ENCODE assay signal across 29 mouse cellular contexts in the genomic region with DNA sequence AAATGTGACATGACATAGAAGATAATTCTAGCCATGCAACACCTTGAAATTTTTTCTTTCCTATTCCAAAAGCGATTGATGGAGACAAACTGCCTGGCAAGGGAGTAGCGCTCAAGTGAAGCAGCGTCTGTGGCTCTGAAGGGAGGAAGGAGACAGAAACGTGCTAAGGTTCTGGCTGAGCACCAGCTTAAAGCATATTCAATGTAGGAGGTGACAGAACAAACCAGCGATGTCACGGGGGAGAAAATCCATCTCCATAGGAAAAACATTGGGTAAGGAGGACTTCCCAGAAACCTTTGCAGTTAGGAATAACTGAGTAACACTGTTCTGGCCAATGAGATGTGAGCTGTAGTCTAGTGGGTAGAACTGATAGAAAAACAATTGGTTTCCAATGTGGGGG. TPM values are rescaled to one million over a fixed set of nuclear protein-coding genes. Genes with fewer than 3 reads are reported as not detected.
DNase-seq lines count a peak whose midpoint lies in the region; ATAC-seq and TF ChIP-seq lines count a peak whose summit lies in the region.
"Had no signal": no experiment of that assay in that cellular context is flagged by ENCODE, and none has a peak within 500 bp of the region (broad histone marks: within the 10 kb centered on the region; RNA-seq: fewer than 3 reads in every experiment).

No protein-coding gene starts in this region.

- H3K4me1 ChIP-seq in lung, postnatal 0 days (ENCODE audit: insufficient read depth, low read depth, low read length): no peaks in the 10 kb centered on the region
- H3K4me1 ChIP-seq: embryonic facial prominence, embryonic 13.5 days; forebrain, embryonic 12.5 days; hindbrain, embryonic 12.5 days; limb, embryonic 15.5 days; liver, embryonic 15.5 days; lung, embryonic 15.5 days; neural tube, embryonic 13.5 days had no signal

- TF ChIP-seq CTCF in lung, postnatal 0 days (IDR thresholded peaks at IDR 0.05): no peak

- H3K4me3 ChIP-seq in lung, postnatal 0 days (ENCODE audit: low read depth, low read length): no peak overlapping the region
- H3K4me3 ChIP-seq: embryonic facial prominence, embryonic 13.5 days; erythroblast, embryonic 14.5 days; forebrain, embryonic 12.5 days; heart, adult 2 months; hindbrain, embryonic 12.5 days; layer of hippocampus, adult 2 months; limb, embryonic 15.5 days; liver, embryonic 15.5 days; lung, embryonic 15.5 days; myocyte; neural tube, embryonic 13.5 days had no signal

- no peaks in the 10 kb centered on the region for H3K9me3 ChIP-seq in lung, postnatal 0 days (ENCODE audit: low read length)
- H3K9me3 ChIP-seq: forebrain, embryonic 12.5 days; hindbrain, embryonic 12.5 days; limb, embryonic 15.5 days; liver, embryonic 15.5 days; lung, embryonic 15.5 days; neural tube, embryonic 13.5 days had no signal

- H3K9ac ChIP-seq in lung, postnatal 0 days (replicated peaks; ENCODE audit: low read depth): no peak overlapping the region
- H3K9ac ChIP-seq: embryonic facial prominence, embryonic 13.5 days; forebrain, embryonic 12.5 days; hindbrain, embryonic 12.5 days; limb, embryonic 15.5 days; liver, embryonic 15.5 days; lung, embryonic 15.5 days; neural tube, embryonic 13.5 days had no signal

- H3K36me3 ChIP-seq in lung, postnatal 0 days (ENCODE audit: insufficient read depth, low read length): no peaks in the 10 kb centered on the region
- H3K36me3 ChIP-seq: embryonic facial prominence, embryonic 13.5 days; forebrain, embryonic 12.5 days; hindbrain, embryonic 12.5 days; limb, embryonic 15.5 days; liver, embryonic 15.5 days; lung, embryonic 15.5 days; neural tube, embryonic 13.5 days had no signal

- peak; percentile 21 for DNase-seq in layer of hippocampus, adult 11-12 months (ENCODE audit: low spot score)
- no peak for DNase-seq in layer of hippocampus, adult 9-11 months
- peak; percentile 64 to 85 for DNase-seq in frontal cortex, postnatal 36 days (ENCODE audit: low spot score in 2 of 2)
- DNase-seq in left cerebral cortex, postnatal 25 days (ENCODE audit: low spot score in 2 of 2): peak; percentile 52 to 92
- peak; percentile 45 to 73 for DNase-seq in right cerebral cortex, postnatal 36 days (ENCODE audit: low spot score in 2 of 2)
- DNase-seq in lung, postnatal 0 days (ENCODE audit: low spot score): no peak
- DNase-seq in gastrocnemius, postnatal 36 days: no peak
- DNase-seq: cerebellum, adult 18-20 months; cerebellum, postnatal 25 days; embryo, embryonic 11 days; gastrocnemius, postnatal 14 days; heart, adult 2 months; kidney, adult 2 months; kidney, postnatal 10 days; lung, postnatal 4 days; retina, postnatal 1 day; thymus, postnatal 14 days had no signal

- H3K27me3 ChIP-seq in lung, postnatal 0 days (replicated peaks; ENCODE audit: insufficient read depth, low read length): no peaks in the 10 kb centered on the region
- H3K27me3 ChIP-seq: embryonic facial prominence, embryonic 13.5 days; forebrain, embryonic 12.5 days; hindbrain, embryonic 12.5 days; limb, embryonic 15.5 days; liver, embryonic 15.5 days; lung, embryonic 15.5 days; neural tube, embryonic 13.5 days; Patski had no signal

- intact Hi-C loops in left cerebral cortex, postnatal 25 days (cut with DNase I): loop anchor here (5.0 kb wide), 1 partner anchor 106 kb away; no protein-coding TSS in a partner anchor
- intact Hi-C loops in gastrocnemius, postnatal 36 days (cut with DNase I): no loop called here

- TF ChIP-seq EP300 in lung, postnatal 0 days (IDR thresholded peaks at IDR 0.05): no peak

- H3K4me2 ChIP-seq in lung, postnatal 0 days (replicated peaks; ENCODE audit: low read depth, low read length): no peak overlapping the region
- H3K4me2 ChIP-seq: embryonic facial prominence, embryonic 13.5 days; forebrain, embryonic 12.5 days; hindbrain, embryonic 12.5 days; limb, embryonic 15.5 days; liver, embryonic 15.5 days; lung, embryonic 15.5 days; neural tube, embryonic 13.5 days had no signal

- 79% methylated on average over 6 of the region's 6 CpGs for WGBS in lung, postnatal 0 days

- no peak for ATAC-seq in lung, postnatal 0 days
- ATAC-seq: midbrain, embryonic 16.5 days; Patski had no signal

- H3K27ac ChIP-seq in lung, postnatal 0 days (ENCODE audit: low read length): no peak overlapping the region
- H3K27ac ChIP-seq: embryonic facial prominence, embryonic 13.5 days; forebrain, embryonic 12.5 days; heart, adult 2 months; hindbrain, embryonic 12.5 days; layer of hippocampus, adult 2 months; limb, embryonic 15.5 days; liver, embryonic 15.5 days; lung, embryonic 15.5 days; neural tube, embryonic 13.5 days had no signal

RNA-seq across cellular contexts. Expression of a gene that starts 26.1 kb away (rescaled TPM):
- total RNA-seq in left cerebral cortex, postnatal 25 days (2021): 10 to 100 TPM; 71.6 to 74.2 TPM
- polyA plus RNA-seq in lung, postnatal 0 days (2015; fragmentation: Nextera tagmentation; extraction: Ambion mirVana): 14.5 and 15.1 TPM in 2 replicates
- 10 to 100 TPM; 14.7 to 17.1 TPM for total RNA-seq in gastrocnemius, postnatal 36 days (2021)

Comparison
In these comparisons a context has a peak if more than half of its experiments do, and no peak if none do; other contexts are left out.
1. DNase-seq: peak in layer of hippocampus, adult 11-12 months (single experiment), frontal cortex, postnatal 36 days (2 of 2), left cerebral cortex, postnatal 25 days (2 of 2) and right cerebral cortex, postnatal 36 days (2 of 2); none in layer of hippocampus, adult 9-11 months (single experiment), lung, postnatal 0 days (single experiment) and gastrocnemius, postnatal 36 days (0 of 2).
2. RNA of a gene that starts 26.1 kb away (total RNA-seq): 71.6 to 74.2 TPM in left cerebral cortex, postnatal 25 days; 14.7 to 17.1 TPM in gastrocnemius, postnatal 36 days; every median in the first group is over 4 times any median in the second.